Mouse (Mus musculus): ENCODE results near the gene Ttc23.

Gene Ttc23

DNA sequence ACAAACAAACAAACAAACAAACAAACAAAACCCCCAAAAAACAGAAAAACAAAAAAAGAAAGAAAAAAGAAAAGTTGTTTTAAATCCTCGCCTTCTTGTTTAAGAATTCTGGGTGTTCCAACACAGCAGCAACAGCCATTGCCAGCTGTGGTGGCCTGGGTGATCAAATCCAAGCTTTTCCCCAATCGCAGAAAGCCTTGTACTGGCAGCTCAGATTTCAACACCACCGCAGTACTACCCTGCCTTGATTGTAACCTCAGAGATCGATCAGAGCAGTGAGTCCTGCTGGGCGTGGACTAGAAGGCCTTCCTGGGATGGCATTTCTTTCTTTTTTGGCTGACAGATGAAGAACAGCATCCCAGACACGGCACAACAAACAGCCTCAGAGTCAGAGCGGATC, 48.7 kb downstream of the Ttc23 start:
- no peak for DNase-seq (ENCODE audit: low spot score in 2 of 2)

DNA sequence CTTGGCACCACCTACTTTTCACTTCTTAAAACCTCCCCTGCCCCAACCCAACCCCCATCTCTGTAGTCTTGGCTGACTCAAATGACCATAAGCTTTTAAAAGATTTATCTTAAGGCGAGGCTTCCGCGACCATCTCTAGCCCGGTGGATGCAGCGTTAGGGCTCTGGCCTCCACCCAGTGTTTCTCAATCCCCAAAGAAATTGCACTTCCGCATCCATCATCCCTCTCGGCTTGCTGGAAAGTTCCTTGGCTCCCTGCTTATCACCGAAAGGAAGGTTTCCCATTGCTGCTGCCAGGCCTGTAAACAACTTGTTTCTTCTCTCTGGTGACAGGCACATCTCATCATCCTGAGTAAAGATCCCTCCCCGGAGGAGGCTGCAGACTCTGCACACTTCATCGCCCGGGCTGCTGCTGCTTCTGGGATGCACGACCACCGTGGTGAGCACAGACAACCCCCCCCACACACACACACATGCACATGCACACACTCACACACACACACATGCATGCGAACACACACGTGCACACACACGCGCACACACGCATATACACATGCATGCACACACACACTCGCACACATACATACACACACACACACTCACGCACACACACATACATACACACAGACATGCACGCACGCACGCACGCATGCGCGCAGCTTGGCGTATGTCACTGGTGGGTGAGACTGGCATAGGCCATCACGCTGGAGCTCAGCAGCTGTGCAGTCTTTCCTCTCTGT, 50.9 kb downstream of the Ttc23 start:
- DNase-seq (ENCODE audit: low spot score in 2 of 2): no peak

DNA sequence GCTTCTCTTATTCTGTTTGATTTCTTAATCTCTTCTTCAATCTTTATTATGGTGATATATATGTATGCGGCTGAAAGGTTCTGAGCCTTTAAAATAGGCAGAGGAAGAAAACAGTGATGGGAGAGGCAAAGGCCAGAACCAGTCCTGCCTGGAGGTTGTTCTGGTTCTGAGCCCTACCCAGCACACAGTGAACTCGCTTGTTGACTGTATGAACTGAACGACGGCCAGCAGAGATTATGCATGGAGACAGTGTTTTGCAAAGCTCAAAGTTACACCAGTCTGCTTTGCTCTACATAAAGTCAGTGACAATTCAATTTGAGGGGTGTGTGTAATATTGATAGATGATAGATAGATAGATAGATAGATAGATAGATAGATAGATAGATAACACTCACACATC, 52.1 kb downstream of the Ttc23 start:
- DNase-seq (ENCODE audit: low spot score in 2 of 2): no peak

DNA sequence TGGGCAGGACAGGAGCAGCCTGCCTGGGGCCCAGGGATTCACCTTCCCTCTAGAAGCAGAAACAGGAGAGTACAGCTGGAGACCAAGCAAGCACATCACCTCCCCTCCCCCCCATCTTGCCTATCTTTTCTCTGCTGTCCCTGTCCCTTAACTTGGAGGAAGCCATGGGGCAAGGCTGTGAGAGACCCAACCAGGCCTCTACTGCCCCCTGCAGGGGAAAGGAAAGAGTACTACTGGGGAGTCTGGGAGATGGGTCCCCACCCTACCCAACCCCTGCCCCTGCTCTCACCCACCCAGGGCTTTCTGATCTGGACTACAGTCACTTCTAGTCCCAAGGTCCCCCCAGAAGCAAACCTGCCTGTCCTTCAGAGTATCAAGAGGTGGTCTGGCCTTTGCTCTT, 53.6 kb downstream of the Ttc23 start:
- DNase-seq (ENCODE audit: low spot score in 2 of 2): peak; percentile 8 to 59

DNA sequence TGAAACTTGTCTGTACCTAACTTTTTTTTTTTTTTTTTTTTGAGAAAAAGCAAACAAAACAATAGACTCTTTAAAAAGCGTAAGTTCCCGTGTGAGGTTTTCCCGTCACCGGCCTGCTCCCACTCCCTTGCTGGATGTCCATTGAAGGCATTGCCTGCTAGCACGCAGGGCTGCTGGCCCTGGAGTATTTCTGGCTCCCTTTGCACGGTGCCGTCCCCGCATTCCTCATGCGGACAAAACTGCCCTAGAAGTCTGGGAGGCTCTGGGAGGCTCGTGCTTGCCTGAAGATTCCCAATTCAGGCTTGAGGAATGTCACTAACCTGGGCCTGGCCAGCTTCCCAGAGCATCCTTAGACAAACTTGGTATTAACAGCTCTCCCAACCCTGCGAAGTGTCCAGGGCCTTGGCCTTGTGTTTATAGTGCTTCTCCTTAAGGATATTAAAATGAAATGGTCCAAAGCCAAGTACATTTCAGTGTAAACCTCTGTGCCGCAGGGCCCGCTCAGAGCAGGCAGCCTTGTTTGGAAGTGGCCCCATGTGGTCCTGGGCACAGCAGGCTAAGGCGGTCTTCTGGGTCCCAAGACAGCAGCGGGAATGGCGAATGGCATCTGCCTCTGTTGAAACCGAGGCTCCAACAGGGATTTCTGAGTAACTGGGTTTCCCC, 54.2 kb downstream of the Ttc23 start:
- DNase-seq (ENCODE audit: low spot score in 2 of 2): no peak

DNA sequence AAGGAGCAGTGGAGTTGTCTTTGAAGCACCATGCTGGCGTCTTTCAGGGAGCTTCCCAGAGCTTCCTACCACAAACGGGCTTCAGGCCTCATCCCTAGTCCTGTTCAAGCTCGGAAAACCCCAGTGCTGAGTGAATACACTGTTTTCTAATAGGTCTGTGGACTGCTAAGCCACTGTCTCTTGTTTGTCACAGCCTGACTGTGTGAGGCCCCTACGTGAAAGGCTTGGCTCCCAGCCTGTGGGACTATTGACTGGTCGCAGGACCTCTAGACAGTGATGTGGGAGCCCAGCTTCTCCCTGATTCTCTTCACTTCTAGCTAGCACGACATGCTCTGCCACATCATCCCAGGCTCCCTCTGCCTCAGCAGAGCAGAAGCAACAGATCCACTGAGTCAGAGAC, 61.0 kb downstream of the Ttc23 start:
- DNase-seq (ENCODE audit: low spot score in 2 of 2): no peak

DNA sequence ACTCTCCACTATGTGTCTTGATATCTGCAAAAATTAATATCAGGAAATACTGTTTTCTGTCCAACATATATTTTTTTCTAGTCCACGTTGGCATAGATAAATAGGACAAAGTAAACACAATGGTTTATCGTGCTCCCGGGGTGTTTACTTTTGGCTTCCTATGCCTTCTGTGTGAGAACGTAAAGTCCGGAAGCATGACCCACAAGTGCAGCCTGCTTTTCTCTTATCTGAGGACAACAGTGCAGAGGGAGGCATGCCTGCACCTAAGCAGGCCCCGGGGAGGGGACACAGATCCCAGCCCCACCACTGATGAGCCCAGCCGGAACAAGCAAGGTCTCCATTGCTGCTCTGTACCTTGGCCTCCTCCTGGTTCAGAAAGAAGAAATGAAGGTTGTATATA, 63.0 kb downstream of the Ttc23 start:
- no peak for DNase-seq (ENCODE audit: low spot score in 2 of 2)

DNA sequence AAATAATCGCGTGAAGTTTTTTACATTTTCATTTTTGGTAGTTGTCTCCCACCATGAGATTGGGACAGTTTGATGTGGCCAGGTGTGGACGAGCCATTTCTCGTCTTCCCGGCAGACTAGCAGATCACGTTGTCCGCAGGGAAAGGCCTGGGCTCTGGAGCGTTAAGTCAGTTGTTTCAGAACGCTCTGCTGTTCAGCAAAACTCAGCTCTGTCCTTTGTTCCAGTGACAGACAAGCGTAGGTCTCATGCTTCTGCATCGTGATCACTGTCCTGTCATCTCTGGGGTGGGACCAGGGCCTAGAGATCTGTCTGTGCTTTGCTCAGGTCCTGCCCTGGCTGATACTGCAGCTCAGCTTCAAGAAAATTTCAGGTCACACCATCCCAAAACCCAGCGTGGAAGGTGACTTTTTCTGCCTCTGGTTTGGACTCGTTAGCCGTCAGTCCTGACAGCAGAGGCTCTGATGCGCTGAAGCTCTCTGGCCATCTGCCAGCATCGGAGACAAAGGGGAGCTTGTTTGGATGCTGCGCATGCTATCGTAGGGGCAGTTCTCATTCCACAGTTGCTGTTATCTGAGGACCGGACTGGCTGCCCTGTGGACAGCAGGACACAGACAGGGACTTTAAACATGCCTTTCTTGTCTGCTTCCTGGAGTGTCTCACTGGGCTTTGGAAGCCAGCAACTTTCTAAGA, 66.8 kb downstream of the Ttc23 start:
- no peak for DNase-seq (ENCODE audit: low spot score in 2 of 2)

DNA sequence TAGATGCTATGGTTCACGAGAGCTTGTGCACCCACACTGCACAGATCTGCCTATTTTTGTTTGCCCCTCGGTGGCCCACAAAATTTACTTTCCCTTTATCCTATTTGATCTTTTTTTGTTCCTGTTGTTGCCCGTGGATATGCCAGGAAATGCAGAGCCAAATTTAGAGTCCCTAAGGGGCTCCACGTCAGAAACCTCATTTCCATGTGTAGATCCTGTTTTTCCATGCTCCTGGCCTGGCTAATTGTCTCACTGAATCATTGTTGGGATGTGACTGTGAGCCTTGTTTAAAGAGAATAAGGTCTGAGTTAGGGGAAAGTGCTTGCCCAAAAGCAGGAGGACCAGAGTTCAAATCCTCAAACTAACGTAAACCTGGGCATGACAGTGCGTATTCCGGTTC, 68.0 kb downstream of the Ttc23 start:
- no peak for DNase-seq (ENCODE audit: low spot score in 2 of 2)

DNA sequence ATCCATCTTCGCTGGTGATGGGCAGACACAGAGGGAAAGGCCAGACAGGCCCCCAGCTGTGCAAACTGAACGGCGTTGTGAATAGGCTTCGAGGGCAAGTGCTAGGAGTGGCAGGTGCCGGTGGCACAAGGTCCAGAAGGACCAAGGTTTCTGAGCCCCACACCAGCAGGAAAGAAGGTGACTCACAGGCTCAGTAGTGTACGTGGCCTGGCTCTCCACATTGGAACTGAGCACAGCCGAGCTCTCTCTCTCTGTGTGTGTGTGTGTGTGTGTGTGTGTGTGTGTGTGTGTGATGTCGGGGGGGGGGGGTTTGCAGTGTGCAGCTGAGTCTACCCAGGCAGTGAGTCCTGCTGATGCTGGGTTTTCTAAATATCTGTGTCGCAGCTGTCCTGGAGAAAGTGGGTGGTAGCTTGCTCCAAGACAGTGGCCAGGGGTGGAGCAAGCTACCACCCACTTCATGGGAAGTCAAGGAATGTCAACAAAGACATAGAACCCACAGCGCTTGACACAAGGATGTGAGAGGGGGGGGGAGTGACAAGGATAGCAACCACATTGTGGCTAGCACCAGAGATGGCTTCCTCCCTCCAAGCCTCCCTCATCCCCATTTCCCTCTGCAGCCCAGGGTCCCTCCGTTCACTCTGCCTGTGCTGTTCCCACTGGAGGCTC, 69.1 kb downstream of the Ttc23 start:
- no peak for DNase-seq (ENCODE audit: low spot score in 2 of 2)

DNA sequence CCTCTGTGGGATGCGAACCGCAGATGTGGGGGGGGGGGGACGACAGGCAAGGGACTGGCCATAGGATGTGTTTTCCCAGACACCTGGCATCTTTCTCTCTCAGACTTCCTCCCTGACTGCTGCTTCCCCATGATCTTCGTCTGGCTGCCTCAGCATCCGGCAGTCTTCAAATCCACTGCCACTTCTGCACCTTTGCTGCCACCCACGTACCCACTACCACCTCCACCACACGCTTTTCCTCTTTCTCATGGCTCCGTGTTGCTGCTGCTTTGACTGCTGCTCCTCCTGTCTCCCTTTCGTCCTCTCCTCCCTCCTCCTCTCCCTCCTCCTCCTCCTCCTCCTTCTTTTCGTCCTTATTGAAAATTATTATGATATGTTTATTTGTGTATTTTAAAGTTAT, 69.7 kb downstream of the Ttc23 start:
- no peak for DNase-seq (ENCODE audit: low spot score in 2 of 2)

DNA sequence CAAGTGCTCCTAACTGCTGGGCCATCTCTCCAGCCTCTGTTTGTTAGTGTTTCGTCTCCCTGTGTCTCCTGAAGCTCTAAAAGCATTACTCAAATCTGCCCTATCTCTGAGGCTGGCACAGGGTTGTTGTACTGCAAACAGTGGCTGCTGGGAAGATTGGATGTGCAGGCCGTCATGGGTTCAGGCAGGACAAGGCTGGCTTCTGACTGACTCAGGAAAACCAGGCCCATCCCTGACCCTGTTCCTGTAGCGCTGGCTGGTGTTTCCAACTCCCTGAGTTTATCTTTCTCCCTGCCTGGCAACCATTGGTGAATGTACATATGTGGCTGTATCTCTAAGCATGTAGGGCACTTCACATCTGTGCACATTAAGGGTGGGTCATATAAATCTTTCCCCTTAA, 70.3 kb downstream of the Ttc23 start:
- DNase-seq (ENCODE audit: low spot score in 2 of 2): no peak

DNA sequence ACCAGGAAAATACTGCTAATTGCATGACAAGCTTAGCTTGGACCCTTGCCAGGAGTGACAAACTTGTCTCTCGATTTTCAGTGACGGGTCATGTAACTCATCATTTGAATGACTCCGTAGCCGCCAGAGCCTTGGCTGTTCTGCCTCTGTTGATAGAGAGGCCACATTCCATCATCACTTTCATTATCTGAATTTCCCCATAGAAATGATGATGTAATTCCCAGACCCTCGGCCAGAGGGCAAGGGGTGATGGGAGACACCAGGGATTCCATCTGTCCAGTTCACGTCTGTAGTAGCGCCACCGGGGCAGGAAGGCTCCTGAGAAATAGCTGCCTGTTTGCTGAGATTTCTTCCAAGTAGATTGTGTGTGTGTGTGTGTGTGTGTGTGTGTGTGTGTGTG, 71.6 kb downstream of the Ttc23 start:
- no peak for DNase-seq (ENCODE audit: low spot score in 2 of 2)

DNA sequence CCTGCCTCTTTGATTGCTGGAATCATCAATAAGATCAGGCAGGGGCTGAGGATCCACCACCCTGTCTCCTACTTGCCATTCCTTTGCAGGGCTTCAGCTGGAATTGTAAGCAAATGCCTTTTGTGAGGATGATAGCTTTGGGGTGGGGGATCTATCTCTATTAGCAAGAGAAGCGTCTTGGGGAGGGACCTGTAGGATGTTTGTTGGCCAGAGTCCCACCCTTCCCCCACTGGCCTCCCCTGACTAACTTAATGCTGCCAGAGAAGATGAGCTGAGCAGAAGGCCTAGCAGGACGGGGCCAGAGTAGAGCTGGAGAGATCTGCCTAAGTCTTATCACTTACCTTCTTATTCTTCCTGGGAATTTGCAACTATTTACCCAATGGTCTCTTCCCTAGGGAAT, 75.0 kb downstream of the Ttc23 start:
- DNase-seq (ENCODE audit: low spot score in 2 of 2): no peak

DNA sequence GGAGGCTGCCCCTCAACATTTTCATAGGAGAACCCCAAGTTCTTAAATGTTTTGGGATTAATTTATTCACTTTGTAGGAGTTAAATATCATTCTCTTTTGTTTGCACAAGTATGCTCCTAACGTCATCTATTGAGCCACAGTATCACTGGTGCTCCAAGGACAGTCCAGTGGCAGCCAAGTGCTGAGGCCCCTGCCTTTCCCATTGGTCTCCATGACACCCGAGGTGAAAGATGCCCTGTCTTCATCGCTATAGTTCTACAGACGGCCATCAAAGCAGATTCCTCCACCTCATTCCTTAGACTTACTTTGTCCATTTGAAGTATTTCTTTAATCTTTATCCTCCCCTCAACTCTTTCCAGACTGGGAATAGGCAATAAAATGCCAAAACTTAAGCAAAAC, 77.3 kb downstream of the Ttc23 start:
- no peak for DNase-seq (ENCODE audit: low spot score in 2 of 2)

DNA sequence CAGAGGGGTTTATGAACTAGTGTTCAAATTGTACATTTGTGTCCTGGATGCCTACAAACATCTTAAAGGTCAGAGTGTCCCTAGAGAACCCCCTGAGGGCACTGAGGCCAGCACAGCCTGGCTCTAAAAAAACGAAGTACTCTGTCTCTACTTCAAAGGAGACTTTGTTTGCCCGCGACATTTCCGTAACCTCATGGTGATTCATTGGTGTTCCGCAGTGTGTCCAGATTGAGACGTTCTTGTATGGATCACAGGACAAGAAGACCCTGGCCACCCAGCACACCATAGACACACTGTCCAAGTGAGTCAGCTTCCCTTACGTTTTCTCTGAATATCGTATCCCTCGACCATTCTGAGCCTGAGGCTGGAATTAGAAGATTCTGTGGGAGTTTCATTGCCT, 77.8 kb downstream of the Ttc23 start:
- DNase-seq (ENCODE audit: low spot score in 2 of 2): no peak

DNA sequence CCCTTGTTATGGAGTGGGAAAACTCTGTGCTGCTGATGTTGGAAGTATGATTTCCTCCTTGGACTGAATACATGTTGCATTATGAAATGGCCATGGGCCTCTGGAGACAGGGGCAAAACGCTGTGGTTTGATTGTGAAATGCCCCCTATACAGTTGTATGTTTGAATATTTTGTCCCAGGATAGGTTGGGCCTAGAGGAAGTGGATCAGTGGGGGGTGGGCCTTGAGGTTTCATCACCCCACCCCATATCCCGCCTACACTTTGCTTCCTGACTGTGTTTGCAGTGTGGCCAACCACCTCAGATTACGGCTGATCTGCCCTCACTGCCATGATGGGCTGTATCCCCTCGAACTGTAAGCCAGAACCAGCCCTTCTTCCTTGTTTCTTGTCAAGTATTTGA, 81.0 kb downstream of the Ttc23 start:
- DNase-seq (ENCODE audit: low spot score in 2 of 2): no peak

DNA sequence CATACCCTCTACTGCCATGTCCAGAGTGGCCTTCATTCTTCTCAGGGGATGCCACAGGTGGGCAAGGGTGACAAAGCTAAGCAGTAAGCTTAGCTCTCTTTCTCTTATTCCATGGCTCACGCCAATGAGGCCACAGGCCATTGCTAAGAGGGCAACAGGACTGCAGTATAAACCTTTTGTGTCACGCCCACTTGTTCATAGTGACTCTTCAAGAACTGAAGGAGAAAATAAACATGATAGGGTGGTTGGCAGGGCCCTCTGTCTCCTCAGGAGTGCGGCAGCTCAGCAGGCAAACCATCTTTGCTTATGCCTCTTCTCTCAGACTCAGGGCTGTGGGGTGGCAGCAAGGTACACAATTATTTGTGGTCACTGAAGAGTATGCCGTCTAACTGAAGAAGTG, 81.6 kb downstream of the Ttc23 start:
- no peak for DNase-seq (ENCODE audit: low spot score in 2 of 2)

DNA sequence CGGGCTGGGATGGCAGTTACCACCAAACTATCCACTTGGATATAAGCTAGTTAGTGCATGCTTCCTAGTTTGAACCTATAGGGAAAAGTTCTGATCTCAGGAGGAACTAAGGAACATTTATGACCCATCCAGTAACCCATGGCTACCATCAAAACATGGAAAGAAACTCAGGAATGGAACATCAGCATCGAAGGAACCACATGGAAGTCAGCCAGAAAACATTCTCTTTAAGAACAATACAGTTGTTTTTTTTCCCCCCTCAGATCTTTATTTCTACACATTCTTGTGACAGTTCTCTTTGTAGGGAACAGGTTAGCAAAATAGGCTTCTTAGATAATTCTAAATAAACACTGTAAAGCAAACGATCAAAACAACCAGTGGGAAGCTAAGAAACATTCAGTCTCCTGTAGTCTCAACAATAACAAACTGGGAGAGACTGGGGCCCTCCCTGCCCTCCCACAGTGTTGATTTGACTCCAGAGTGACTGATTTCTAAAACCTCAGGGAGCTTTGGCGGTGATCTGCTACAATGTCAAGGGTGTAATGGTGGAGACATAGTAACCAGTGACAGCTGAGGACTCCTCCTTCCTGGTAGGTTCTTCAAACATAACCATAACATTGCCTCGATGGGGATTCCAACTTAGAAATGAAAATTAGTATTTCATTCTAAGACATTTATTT, 83.4 kb downstream of the Ttc23 start:
- no peak for DNase-seq (ENCODE audit: low spot score in 2 of 2)

DNA sequence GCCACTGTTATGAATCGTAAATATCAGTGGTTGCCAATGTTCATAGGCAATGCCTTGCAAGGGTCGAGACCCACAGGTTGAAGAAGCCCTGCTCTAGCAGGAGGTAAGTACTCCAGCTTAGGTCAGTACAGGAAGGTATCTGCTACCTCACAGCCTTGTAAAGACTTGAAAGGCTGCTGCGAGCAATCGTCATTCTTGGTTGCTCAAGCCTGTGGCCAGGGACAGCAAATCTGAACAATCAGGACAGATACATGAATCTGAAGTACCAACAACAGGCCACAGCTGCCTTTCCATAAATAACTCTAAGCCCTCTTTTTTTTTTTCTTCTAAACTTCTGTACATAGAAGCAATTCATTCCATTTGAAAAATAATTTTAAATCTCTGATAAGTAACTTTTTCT, 85.1 kb downstream of the Ttc23 start:
- no peak for DNase-seq (ENCODE audit: low spot score in 2 of 2)

DNA sequence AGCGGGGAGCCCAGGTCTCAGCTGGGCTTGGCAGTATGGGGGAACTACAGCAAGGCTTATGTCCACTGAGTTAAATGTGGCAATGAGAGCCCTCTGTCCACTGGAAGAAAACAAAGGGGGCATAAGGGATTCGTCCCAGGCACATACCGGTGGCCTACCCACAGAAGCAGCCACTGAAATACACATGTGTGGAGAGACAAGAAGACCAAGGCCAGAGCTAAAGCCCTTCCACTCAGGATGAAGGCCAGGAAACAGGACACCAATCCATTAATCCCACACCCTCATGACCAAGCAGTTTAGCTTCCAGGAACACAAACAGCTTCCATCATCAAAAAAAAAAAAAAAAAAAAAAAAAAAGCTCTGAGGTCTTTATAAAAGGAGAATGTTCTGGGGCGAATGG, 93.2 kb downstream of the Ttc23 start:
- DNase-seq (ENCODE audit: low spot score in 2 of 2): no peak

DNA sequence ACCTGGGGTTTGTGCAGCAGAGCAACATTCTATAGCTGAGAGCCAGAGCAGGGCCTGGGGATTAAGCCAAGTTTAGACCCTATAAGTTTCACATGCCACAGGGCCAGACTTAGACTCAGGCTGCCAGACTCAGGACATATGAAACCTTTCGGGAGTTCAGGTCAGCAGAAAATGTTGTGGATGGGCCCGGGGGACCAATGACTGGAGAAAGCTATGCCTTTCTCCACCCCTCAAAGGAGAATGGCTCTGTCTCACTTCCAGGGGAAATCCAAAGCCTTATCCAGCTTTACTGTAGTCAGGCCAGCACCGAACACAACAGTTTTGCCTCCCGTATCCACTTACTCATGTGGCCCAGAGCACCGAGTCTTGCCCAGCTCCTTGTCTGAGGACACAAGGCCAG, 93.6 kb downstream of the Ttc23 start:
- no peak for DNase-seq (ENCODE audit: low spot score in 2 of 2)

Data from thymus, postnatal 10 days (tissue).